Mouse (Mus musculus) hindbrain, embryonic 11.5 days (tissue): Measurements from ENCODE around the gene Emilin1. TPM values are rescaled to one million over a fixed set of nuclear protein-coding genes. Genes with fewer than 3 reads are reported as not detected.

Experiments
- ATAC-seq: fragments of 200-750 bp; cut with Nextera tagmentation; 2 replicates; pipeline ENCODE4 v1.8.0; 2017; ENCODE audit warnings: mild to moderate bottlenecking, moderate TSS enrichment, moderate library complexity; ENCODE audit not compliant: low FRiP score
- DNase-seq: peaks from one replicate; pipeline ENCODE4 v3.0.0-alpha.2; 2015; ENCODE audit warnings: low spot score
- H3K27ac ChIP-seq: fragments of 300-500 bp; sonication (generic); 2 replicates; pipeline ENCODE4 v1.5.1; 2014; ENCODE audit warnings: mild to moderate bottlenecking, low read depth, low read length
- H3K27me3 ChIP-seq: fragments of 300-500 bp; sonication (generic); 2 replicates; pipeline ENCODE4 v1.6.1; 2014; ENCODE audit warnings: mild to moderate bottlenecking, low read length, moderate library complexity, mixed read lengths; ENCODE audit not compliant: control insufficient read depth, insufficient read depth
- H3K36me3 ChIP-seq: fragments of 300-500 bp; sonication (generic); 2 replicates; pipeline ENCODE4 v1.6.1; 2014; ENCODE audit warnings: mild to moderate bottlenecking, low read length, moderate library complexity, mixed read lengths; ENCODE audit not compliant: control insufficient read depth, insufficient read depth
- H3K4me1 ChIP-seq: fragments of 300-500 bp; sonication (generic); replicated peaks from 2 replicates; pipeline ENCODE4 v1.6.1; 2014; ENCODE audit warnings: low read length, mixed read lengths; ENCODE audit not compliant: control insufficient read depth, insufficient read depth
- H3K4me2 ChIP-seq: fragments of 300-500 bp; sonication (generic); replicated peaks from 2 replicates; pipeline ENCODE4 v1.6.1; 2014; ENCODE audit warnings: mild to moderate bottlenecking, low read depth, low read length
- H3K4me3 ChIP-seq: fragments of 300-500 bp; sonication (generic); 2 replicates; pipeline ENCODE4 v1.5.1; 2014; ENCODE audit warnings: low read depth, low read length
- H3K9ac ChIP-seq: fragments of 300-500 bp; sonication (generic); 2 replicates; pipeline ENCODE4 v1.6.1; 2014; ENCODE audit warnings: low read depth, low read length
- H3K9me3 ChIP-seq: fragments of 300-500 bp; sonication (generic); 2 replicates; pipeline ENCODE4 v1.6.1; 2016; ENCODE audit warnings: low read length; ENCODE audit not compliant: control insufficient read depth
- WGBS: fragments of 180-500 bp; shearing (Covaris S2); extraction: QIAGEN DNeasy Blood & Tissue Kit; methylation state at CpG from one replicate; pipeline ENCODE4 v1.1.7; 2014; 5-methylcytosine and 5-hydroxymethylcytosine counted together
- polyA plus RNA-seq: library from polyadenylated mRNA; unstranded; fragments of >200 nt; fragmentation: Nextera tagmentation; extraction: Ambion mirVana; gene quantifications from 2 replicates; pipeline ENCODE4 v1.2.1, GENCODE M21; 2014

Gene Emilin1
- polyA plus RNA-seq, 1 experiment from 2014 or later, result 48.5 TPM

DNA sequence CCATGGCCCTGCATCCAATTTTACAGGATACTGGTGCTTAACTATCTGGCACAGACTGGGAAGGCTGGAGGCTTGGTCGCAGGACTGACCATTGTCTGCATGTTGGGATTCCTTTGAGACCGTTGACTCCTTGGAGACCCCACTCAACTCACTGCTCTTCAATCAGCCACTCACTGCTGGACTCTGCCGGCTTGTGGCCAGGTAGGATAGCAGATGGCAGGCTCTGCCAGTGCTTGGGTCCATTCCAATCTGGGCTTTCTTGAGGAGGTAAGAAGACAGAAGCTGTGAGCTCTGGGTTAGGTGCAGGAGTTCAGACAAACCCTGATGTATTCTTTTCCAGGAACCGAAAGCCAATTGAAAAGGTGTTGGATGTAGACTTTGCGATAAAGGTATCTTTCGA lies 40.9 kb downstream of the Emilin1 start:
- H3K9me3 ChIP-seq, result no peaks in the 10 kb centered on the region
- WGBS, result 95% methylated on average over 6 of the region's 6 CpGs
- H3K4me2 ChIP-seq, result no peak overlapping the region
- no peaks in the 10 kb centered on the region for H3K27me3 ChIP-seq
- DNase-seq (no peak), ATAC-seq (no peak)
- no peak overlapping the region for H3K4me3 ChIP-seq
- H3K27ac ChIP-seq, result no peak overlapping the region
- no peak overlapping the region for H3K9ac ChIP-seq
- H3K4me1 ChIP-seq, result peaks cover 2% of the 10 kb centered on the region; the same call in 1 of the 2 replicates
- peaks cover 13% of the 10 kb centered on the region for H3K36me3 ChIP-seq

DNA sequence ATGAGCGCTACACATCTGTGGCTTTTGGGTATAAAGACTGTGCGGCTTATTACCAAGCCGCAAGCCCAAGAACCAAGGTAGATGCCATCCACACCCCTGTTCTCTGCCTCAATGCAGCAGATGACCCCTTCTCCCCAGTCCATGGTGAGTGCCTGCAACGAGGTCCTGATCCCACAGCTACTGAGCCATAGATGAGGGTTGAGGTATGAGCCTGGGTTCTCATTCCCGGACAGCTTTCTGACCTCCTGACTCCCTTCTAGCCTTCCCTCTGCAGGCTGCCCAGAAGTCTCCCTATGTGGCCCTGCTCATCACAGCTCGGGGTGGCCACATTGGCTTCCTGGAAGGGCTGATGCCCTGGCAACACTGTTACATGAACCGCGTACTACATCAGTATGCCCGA lies 41.4 kb downstream of the Emilin1 start:
- no peaks in the 10 kb centered on the region for H3K27me3 ChIP-seq
- WGBS, result 94% methylated on average over 9 of the region's 9 CpGs
- DNase-seq, result no peak
- H3K9me3 ChIP-seq, result no peaks in the 10 kb centered on the region
- H3K27ac ChIP-seq, result no peak overlapping the region
- H3K4me2 ChIP-seq, result no peak overlapping the region
- peaks cover 5% of the 10 kb centered on the region; the same call in 1 of the 2 replicates for H3K4me1 ChIP-seq
- H3K4me3 ChIP-seq, result no peak overlapping the region
- H3K9ac ChIP-seq, result no peak overlapping the region
- ATAC-seq, result no peak
- peaks cover 13% of the 10 kb centered on the region for H3K36me3 ChIP-seq

DNA sequence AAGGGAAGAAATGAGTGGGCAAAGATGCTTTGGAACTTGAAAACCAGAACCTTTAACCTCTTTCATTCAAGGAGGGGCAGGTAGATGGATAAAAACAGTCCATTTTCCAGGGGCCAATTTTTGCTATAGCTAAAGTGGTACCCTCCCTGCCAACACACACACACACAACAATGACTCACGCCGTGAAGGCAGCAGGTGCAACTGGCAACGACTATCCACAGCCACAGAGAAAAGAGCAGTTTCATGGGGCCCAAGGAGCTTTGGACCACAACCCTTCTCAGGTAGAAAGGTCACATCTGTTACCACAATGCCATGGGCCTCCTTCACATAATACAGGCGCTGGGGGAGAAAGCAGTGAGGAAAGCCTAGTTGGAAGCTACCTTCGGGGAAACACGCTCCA lies 42.5 kb downstream of the Emilin1 start:
- Histone ChIP-seq H3K27ac (no peak overlapping the region), H3K4me1 (peaks cover 5% of the 10 kb centered on the region; the same call in 1 of the 2 replicates), H3K4me3 (no peak overlapping the region), H3K9ac (no peak overlapping the region), H3K27me3 (no peaks in the 10 kb centered on the region), H3K9me3 (no peaks in the 10 kb centered on the region), H3K4me2 (no peak overlapping the region), H3K36me3 (peaks cover 13% of the 10 kb centered on the region)
- ATAC-seq, result no peak
- WGBS, result 93% methylated on average over 6 of the region's 6 CpGs
- DNase-seq, result no peak

DNA sequence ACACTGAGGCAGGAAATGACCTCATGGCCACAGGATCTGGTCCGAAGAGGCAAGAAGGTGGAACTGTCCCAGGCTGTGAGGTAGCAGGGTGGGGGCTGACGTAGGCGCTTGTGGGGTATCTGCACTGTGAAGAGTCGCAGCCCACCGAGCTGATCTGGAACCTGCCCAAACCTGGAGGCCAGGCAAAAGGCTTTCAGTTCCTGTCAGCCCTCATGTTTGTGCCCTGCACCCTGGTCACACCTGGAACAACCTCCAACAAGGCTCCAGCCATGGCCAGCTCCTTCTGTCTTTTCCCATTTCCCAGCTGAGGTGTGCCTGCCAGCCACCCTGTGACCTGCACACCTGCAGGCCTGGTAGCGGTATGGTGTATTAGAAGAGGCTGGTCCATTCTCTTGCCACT lies 44.7 kb downstream of the Emilin1 start:
- Histone ChIP-seq H3K9me3 (no peaks in the 10 kb centered on the region), H3K9ac (no peak overlapping the region), H3K36me3 (peaks cover 13% of the 10 kb centered on the region), H3K27me3 (no peaks in the 10 kb centered on the region), H3K4me1 (peaks cover 5% of the 10 kb centered on the region; the same call in 1 of the 2 replicates), H3K4me3 (no peak overlapping the region), H3K4me2 (no peak overlapping the region), H3K27ac (no peak overlapping the region)
- ATAC-seq, result no peak
- DNase-seq, result no peak
- WGBS, result 97% methylated on average over 6 of the region's 6 CpGs

DNA sequence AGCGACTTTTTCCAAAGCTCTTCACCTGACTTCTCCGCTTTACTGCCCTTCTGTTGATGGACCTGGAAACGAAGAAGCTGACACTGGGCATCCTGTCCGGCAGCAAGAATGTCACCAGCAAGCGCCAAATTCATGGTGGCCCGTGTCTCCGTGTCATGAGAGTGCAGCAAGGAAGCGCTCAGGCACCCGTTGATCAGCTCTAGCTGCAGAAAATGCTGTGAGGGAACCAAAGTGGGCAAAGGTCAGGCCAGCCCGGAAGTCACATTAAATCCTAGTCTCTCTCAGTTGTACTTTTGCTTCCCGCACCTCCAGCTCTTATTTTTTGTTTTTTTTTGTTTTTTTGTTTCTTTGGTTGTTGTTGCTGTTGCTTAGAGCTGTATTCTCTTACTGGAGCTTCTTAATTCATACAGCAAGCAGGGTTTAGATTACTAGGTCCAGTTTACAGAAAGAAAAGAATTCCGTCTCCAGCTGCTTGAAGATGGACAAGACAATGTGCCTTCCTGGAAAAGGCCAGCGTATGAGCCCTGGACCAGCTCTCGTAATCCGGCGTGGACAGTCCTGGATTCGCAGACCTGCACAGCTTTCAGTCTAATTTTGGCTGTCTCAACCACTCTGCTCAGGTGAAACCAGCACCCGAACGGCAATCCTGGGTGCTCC lies 46.1 kb downstream of the Emilin1 start:
- no peak; the same call in 1 of the 2 replicates for ATAC-seq
- Histone ChIP-seq H3K4me1 (peaks cover 5% of the 10 kb centered on the region; the same call in 1 of the 2 replicates), H3K4me2 (peak overlapping the region; percentile 92), H3K9ac (peak overlapping the region; percentile 92), H3K36me3 (peaks cover 13% of the 10 kb centered on the region), H3K4me3 (peak overlapping the region; percentile 83), H3K27me3 (no peaks in the 10 kb centered on the region), H3K27ac (peak overlapping the region; percentile 72), H3K9me3 (no peaks in the 10 kb centered on the region)
- WGBS, result 39% methylated on average over 19 of the region's 19 CpGs
- DNase-seq, result no peak

DNA sequence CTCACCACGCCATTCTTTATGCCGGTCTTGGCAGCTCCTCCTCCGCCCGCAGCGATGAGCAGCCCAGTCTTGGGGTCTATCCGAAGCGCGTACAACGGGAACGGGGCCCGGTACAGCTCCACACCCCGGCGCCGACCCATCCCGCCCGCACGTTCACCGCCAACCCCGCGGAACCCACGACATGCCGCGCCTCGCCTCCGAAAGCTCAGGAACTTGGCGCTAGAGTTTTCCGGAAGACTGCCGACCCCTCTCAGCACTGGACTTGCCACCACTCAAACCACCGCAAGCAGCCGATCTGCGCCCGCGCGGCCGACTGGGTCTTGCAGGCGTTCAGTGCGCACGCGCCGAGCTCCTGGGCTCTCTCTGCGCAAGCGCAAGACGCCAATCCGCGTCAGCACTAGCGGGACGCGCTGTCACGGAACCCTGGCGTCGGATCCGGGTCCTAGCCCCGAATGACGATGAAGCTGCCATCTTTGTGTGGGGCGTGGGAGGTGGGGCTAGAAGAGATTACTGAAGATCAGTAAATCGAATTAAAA lies 46.8 kb downstream of the Emilin1 start, which contains the start of gene Preb:
Gene Preb, minus strand, starts transcription at position 396 of the 536 bp plus-strand sequence.
- peaks cover 5% of the 10 kb centered on the region; the same call in 1 of the 2 replicates for H3K4me1 ChIP-seq
- no peaks in the 10 kb centered on the region for H3K9me3 ChIP-seq
- H3K4me3 ChIP-seq, result peak within 1 kb of the TSS; percentile 83
- H3K27ac ChIP-seq, result peak within 1 kb of the TSS; percentile 72
- ATAC-seq, result peak; percentile 95
- H3K9ac ChIP-seq, result peak within 1 kb of the TSS; percentile 92
- DNase-seq, result peak; percentile 100
- no peaks in the 10 kb centered on the region for H3K27me3 ChIP-seq
- H3K36me3 ChIP-seq, result peaks cover 9% of the 10 kb centered on the region
- peak within 1 kb of the TSS; percentile 92 for H3K4me2 ChIP-seq
- under 1% methylated on average over 54 of the region's 56 CpGs for WGBS

DNA sequence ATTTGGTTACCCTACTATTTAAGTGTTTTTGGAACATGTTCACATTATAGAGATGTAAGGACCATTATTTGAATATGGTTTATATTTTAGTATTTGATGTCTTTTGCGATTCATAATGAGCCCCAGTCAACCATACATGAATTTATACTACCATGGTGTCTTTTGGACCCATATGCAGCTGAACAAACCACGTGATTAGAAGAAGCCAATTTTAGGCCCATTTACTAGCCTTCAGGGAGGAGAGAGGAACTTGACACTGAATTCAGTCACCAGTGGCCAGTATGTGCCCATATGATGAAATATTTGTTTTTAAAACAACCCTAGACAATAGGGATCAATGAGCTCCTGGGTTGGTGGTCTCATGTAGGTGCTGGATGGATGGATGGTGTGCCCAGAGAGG lies 47.6 kb downstream of the Emilin1 start:
- no peak overlapping the region for H3K27ac ChIP-seq
- ATAC-seq, result no peak

DNA sequence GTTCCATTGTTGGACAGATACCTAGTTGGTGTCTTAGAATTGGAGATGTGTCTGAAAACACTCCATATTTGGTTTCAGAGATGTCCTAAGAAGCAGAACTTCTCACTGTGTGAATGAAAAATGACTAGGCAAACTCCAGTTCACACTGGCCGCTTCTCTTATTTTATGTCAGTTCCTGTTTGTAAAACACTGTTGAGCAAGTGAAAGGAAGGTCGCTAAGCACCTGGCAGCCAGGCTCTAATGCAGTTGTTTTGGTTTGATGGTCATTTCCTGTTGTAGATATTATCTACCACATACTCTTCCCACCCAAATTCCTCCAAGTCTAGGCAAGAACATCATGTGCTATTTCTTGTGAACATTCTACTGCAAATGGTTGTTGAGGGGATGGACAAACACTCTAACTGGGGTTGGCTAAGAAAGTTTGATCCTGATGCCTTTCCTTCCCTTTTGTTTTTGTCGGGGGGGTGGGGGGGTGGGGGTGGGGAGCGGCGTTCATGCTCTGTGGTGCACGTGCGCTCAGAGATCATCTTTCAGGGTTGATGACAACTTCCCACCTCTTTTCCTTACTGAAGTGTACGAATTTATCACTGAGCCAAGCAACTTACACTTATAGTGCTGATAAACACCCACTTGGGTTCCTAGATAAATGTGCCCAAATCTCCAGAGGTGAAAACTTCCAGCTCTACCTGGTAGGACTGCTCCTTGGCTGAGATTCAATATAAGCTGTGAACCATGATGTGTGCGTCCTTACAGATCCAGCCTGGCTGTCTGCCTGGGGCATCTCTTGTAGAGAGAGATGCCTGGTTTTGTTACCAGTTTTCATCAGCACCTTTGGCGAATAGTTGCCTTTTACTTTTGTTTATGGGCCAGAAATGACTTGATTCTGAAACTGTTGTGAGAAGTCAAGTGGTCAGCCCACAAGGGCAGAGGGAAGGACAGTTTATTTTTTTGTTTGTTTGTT lies 48.6 kb downstream of the Emilin1 start:
- DNase-seq, result no peak
- H3K27me3 ChIP-seq, result no peaks in the 10 kb centered on the region
- H3K36me3 ChIP-seq, result 0 out of 2 replicates have a peak, but pooled peaks cover 2% of the 10 kb centered on the region
- no peaks in the 10 kb centered on the region for H3K9me3 ChIP-seq
- H3K4me3 ChIP-seq, result no peak overlapping the region
- no peak overlapping the region for H3K27ac ChIP-seq
- H3K4me1 ChIP-seq, result peaks cover 5% of the 10 kb centered on the region; the same call in 1 of the 2 replicates
- H3K9ac ChIP-seq, result no peak overlapping the region
- WGBS, result 83% methylated on average over 10 of the region's 10 CpGs
- no peak overlapping the region for H3K4me2 ChIP-seq
- no peak for ATAC-seq

More for the DNA sequence above, 47.6 kb downstream of the Emilin1 start:
- Histone ChIP-seq H3K4me1 (peaks cover 5% of the 10 kb centered on the region; the same call in 1 of the 2 replicates), H3K4me2 (peak overlapping the region; percentile 92; the same call in 1 of the 2 replicates), H3K36me3 (0 out of 2 replicates have a peak, but pooled peaks cover 4% of the 10 kb centered on the region), H3K4me3 (no peak overlapping the region), H3K27me3 (no peaks in the 10 kb centered on the region), H3K9ac (no peak overlapping the region), H3K9me3 (no peaks in the 10 kb centered on the region)
- DNase-seq, result no peak
- 86% methylated on average over 2 of the region's 2 CpGs for WGBS
